Mouse (Mus musculus) adrenal gland, adult (tissue): ENCODE measurements around the gene Ifna9.
"Not testable (repeated sequence)": the region's sequence is repeated elsewhere in the genome, so short reads cannot be mapped to it uniquely, and the experiment has no call there.

Experiments used
- DNase-seq, 2 experiments: peaks; one replicate each; pipeline ENCODE4 v3.0.0; 2022 to 2023; ENCODE audit warnings: low spot score in 1 of 2; ENCODE audit not compliant: inconsistent age in 2 of 2

Ifna9 gene

GRCm38 (mm10) chr4:88592285-88592684 lies at the start of gene Ifna9:
Gene Ifna9, minus strand, starts transcription at chr4:88592385.
- DNase-seq = no peak

DNA sequence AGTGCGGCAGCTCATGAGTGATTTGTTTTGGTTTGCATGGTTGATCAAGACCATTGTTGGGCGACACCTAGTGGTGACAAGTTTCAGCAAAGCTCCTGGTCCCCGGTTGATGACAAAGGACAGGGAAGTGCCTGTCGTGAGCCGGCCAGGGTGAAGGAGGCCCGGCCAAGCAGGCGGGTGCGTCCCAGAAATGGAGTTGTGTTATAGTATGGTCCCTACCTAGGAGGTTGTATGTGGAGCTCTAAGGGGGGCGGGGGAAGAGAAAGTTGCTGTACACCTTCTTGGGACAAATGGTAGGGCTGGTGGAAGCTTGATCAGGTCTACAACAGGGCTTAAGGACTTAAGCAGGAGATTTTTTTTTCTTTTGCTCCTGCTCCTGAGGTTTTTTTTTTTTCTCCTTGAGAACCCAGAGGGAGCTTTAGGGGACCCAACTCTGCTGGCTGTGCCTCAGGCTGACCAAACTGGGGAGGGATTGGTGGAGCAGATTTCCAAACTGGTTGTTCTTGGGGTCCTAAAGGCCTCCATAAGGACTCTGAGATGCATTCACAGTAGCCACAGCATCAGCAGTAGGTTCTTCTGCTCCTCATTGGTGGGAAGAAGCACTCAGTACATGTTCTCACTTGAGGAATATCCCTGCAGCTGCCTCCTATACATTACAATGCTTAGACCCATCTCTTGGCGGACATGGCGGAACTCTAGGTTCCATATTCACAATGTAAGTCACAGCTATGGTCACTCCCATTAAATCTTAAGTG lies 49.1 kb upstream of the Ifna9 start:
- DNase-seq = peak; percentile 90 to 99

DNA sequence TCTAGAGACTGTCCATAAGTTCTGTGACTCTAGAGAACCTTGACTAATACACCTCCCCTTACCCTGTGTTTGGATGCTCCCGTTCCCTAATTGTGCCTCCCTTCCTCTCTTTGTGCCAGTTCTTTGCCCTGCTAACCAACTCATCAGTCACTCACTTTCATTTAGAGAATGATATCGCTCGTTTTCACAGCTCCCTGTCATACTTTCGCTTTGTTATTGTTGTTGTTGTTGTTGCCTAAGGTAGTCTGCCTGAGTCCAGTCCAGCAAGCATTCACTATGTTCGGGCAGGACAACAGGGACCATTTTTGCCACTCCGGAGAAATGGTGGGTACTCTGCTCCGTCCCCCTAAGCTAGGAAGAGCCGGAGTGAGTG lies 48.5 kb upstream of the Ifna9 start:
- DNase-seq = no peak

DNA sequence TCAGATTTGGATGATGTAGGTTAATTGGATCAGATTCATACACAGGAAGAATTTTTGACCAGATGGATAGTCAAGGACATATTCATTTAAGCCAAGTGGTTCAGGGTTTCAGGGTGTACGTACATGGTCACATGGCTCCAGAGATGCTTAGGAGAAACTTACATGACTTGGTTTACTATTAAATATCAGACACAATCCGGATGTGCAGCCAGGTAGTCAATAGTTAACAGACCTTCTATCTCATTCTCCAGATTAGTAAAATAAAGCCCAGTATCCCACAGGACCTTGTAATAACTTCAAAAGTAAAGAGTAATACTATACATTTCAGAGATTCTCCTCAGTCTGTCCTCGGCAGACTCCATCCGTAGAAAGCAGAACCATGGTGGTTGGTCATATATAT lies 42.1 kb upstream of the Ifna9 start, which contains the start of gene C87499:
Gene C87499 (minus strand): TSS at position 101 of the 400 bp plus-strand sequence.
- no peak for DNase-seq

DNA sequence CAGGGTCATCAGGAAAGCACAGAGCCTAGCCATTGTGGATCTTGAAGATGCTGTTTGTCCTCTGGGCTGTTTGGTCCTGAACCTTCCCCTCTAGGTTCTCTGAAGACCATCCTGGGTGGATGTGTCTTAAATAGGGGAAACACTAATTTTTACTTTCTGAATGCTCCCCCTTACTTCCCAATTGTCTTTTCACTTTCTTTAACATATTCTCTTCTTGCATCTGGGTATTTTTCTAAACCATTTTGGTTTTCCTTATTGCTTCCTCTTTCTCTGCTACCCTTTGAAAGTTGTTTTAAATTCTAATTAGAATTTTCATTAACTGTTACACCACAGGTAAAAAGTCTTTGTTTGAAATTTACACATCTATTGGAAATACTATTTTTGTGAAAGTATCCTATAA lies 11.1 kb upstream of the Ifna9 start, which contains the start of gene Ifna12:
Gene Ifna12 (minus strand): TSS at position 101 of the 400 bp plus-strand sequence.
- no peak for DNase-seq

- no peak for DNase-seq
These were observed 20.5 kb downstream of the Ifna9 start, which contains the start of gene Ifna14 for GRCm38 (mm10) chr4:88571698-88572097. Gene Ifna14, minus strand, starts transcription at chr4:88571798.

DNA sequence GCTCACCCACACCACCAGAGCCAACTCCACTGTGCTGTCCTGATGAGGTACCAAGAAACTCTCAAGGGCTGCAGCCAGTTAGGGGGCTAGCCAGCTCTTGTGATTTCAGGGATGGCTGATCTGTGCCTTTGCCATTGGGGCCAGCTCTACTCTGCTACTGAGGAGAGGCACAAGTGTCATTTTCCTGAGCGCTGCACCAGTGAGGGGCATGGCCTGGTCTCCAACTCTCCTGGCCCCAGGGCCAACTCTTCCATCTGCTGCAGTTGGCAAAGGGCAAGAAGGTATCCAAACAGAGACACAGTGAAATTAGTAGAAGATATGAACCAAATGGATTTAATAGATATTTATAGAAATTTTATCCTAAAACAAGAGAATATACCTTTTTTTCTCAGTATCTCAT lies 30.4 kb downstream of the Ifna9 start:
- no peak for DNase-seq

DNA sequence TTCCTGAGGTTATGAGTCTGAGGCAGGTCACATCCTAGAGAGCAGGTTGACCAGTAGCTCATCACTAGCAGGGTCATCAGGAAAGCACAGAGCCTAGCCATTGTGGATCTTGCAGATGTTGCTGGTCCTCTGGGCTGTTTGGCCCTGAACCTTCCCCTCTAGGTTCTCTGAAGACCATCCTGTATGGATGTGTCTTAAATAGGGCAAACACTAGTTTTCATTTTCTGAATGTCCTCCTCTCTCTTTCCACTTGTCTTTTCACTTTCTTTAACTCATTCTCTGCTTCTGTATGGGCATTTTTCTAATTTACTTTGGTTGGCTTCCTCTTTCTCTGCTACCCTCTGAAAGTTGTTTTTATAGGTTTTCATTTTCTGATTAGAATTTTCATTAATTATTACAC lies 34.0 kb downstream of the Ifna9 start, which contains the start of gene Ifna15:
Gene Ifna15 (minus strand): TSS at position 101 of the 400 bp plus-strand sequence.
- DNase-seq = not testable (repeated sequence)

DNA sequence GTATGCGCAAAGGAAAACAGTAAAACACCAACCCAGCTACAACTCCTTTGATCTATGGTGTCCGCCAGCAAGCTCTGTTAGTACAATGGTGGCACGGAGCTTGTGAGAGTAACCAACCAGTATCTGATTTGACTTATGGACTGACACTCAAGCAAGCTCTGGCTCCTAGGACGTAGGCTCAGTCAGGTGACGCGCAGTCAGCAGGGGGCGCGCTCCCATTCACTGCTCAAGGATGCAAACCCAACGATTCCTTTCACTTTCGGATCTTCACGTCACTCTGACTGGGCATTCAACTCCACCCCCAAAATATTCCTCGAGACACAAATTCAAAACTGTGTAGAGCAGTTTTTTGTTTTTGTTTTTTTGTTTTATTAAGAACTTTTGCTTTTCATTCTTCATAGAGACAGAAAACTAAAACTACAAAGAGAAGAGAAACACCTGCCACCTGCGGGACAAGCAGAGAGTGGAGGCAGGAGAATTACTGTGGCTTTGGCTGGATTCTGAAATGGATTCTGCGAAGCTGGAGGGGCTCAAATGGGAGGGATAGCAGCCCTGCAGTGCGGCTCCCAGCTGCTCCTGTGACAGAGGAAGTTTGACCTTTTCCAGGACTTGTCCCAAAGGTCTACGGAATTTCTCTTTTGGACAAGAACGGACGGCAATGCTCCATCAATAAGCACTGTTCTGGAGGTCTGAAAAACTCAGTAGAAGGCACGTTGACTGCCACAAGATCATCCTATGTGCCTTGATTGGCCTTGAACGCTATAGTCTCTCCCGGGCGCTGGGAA lies 41.8 kb downstream of the Ifna9 start:
- peak; percentile 79 to 94 for DNase-seq

DNA sequence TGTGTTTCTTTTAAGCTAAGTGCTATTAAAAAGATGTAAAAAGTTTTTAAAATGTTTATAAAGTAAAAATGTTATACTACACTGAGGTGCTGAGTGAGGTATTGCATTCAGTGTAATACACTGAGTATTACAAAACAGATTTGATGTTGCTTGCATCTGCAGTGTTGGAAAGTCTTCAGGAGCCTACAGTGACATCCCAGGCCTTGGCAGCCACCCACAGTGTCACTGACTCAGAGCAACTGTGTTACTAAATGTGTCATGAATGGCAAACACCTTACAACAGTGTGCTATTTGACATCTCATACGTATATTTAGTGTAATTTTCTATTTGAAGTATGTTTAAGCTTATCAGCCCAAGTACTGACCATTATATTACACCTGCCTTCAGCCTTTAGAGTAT lies 44.2 kb downstream of the Ifna9 start:
- DNase-seq = no peak

DNA sequence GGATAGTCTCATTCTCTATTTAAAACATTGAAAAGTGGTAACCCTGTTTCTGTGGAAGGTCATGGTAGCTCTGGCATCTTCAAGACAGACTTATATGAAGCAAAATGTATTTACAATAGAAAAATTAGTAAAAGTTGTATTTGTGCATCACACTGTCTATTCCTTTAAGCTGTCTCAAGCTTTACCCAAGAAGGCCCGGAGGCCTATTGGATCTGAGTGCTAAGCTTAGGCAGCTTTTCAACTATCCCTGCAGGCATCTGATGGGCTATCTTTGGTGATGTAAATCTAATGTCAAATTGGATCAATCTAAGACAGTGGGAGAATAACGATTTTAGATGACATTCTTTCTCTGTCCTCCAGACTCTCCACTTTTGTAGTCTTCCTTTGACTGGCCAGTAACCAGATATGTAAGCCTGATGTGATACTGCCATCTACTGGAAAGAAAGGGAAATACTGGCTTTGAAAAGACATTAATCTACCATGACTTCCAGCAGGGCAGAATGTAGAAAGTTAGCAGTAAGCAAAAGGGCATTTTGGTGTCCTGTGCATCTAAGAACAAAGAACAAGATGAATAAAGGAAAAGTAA lies 48.4 kb downstream of the Ifna9 start:
- peak in 1 of 2 experiments; percentile 90 for DNase-seq
